ENCODE assay signal across 11 mouse cellular contexts in the genomic region with DNA sequence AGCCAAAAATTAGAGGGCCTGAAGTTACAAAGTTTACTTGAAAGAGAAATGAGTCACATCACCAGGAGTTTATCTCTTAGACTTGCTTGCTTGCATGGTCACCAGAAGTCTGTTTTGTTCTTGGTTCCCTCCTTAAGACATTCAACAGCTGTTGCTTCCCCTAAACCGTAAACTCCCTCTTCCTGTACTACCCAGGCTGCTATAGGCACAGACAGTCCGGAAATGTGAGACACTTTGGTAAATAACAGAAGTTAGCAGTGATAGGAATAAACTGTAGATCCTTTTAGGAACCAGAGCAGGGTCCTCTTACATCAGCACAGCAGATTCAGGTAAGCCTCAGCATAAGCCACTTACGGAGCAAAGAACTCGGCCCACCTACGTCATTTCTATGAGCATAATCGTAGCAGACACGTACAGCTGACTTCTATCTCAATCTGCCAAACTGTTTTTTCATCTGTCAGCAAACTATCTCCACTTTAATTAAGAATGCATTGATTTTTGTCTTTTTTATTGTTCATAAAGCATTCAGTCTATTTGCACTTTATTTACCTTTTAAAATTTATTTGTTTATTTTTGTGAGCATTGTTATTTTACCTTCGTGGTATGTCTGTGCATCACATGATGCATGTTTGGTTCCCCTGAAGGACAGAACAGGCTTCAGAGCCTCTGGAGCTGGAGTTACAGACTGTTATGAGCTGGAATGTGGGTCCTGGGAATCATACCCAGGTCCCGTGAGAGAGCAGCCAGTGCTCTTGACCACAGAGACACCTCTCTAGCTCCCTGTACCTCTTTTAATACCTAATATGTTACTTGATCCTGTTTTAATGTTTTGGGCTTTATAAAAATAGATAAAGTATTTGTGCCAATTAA. TPM values are rescaled to one million over a fixed set of nuclear protein-coding genes. Genes with fewer than 3 reads are reported as not detected.
DNase-seq lines count a peak whose midpoint lies in the region; ATAC-seq and TF ChIP-seq lines count a peak whose summit lies in the region.
"Had no signal": no experiment of that assay in that cellular context is flagged by ENCODE, and none has a peak within 500 bp of the region (broad histone marks: within the 10 kb centered on the region; RNA-seq: fewer than 3 reads in every experiment).

No protein-coding gene starts in this region.

- H3K9ac ChIP-seq in kidney, postnatal 0 days (ENCODE audit: low read depth, low read length): no peak overlapping the region
- H3K9ac ChIP-seq in liver, embryonic 11.5 days (ENCODE audit: low read depth, low read length): no peak overlapping the region
- H3K9ac ChIP-seq: forebrain, embryonic 13.5 days; neural tube, embryonic 13.5 days had no signal

- DNase-seq in kidney, postnatal 0 days (ENCODE audit: low spot score): peak; percentile 92
- no peak for DNase-seq in kidney, adult 18-20 months
- no peak for DNase-seq in liver, embryonic 11.5 days (ENCODE audit: low spot score)
- DNase-seq in ovary, postnatal 36 days (ENCODE audit: low spot score): no peak
- DNase-seq in spleen, postnatal 4 days (ENCODE audit: low spot score in 2 of 2): no peak
- DNase-seq in cerebellum, adult 9-10 months: no peak
- DNase-seq: adrenal gland, adult 2 months had no signal

- no peaks in the 10 kb centered on the region for H3K9me3 ChIP-seq in kidney, postnatal 0 days (replicated peaks; ENCODE audit: low read length)
- H3K9me3 ChIP-seq in liver, embryonic 11.5 days (ENCODE audit: control insufficient read depth, low read length): no peaks in the 10 kb centered on the region
- H3K9me3 ChIP-seq: neural tube, embryonic 13.5 days had no signal

- H3K4me3 ChIP-seq in kidney, postnatal 0 days (replicated peaks; ENCODE audit: low read depth, low read length): no peak overlapping the region
- no peak overlapping the region for H3K4me3 ChIP-seq in liver, embryonic 11.5 days (ENCODE audit: low read depth, low read length)
- H3K4me3 ChIP-seq: forebrain, embryonic 13.5 days; neural tube, embryonic 13.5 days had no signal

- no peaks in the 10 kb centered on the region for H3K27me3 ChIP-seq in kidney, postnatal 0 days (ENCODE audit: insufficient read depth, low read length)
- H3K27me3 ChIP-seq in liver, embryonic 11.5 days (replicated peaks; ENCODE audit: control insufficient read depth, insufficient read depth, low read length): no peaks in the 10 kb centered on the region
- H3K27me3 ChIP-seq: forebrain, embryonic 13.5 days; neural tube, embryonic 13.5 days had no signal

- H3K27ac ChIP-seq in kidney, postnatal 0 days: peak overlapping the region; percentile 73; the same call in 1 of the 2 replicates
- H3K27ac ChIP-seq in liver, embryonic 11.5 days (ENCODE audit: low read depth, low read length): no peak overlapping the region; the same call in 1 of the 2 replicates
- H3K27ac ChIP-seq: forebrain, embryonic 13.5 days; neural tube, embryonic 13.5 days had no signal

- WGBS in kidney, postnatal 0 days: 28% methylated on average over 9 of the region's 9 CpGs
- WGBS in liver, embryonic 11.5 days: 44% methylated on average over 9 of the region's 9 CpGs

- TF ChIP-seq CTCF in kidney, postnatal 0 days (IDR thresholded peaks at IDR 0.05; ENCODE audit: low read depth): no peak

- peak overlapping the region; percentile 30; the same call in 1 of the 2 replicates for H3K4me2 ChIP-seq in kidney, postnatal 0 days (ENCODE audit: low read length)
- H3K4me2 ChIP-seq in liver, embryonic 11.5 days: peak overlapping the region; percentile 22; the same call in 1 of the 2 replicates
- H3K4me2 ChIP-seq: forebrain, embryonic 13.5 days; neural tube, embryonic 13.5 days had no signal

- no peaks in the 10 kb centered on the region for H3K36me3 ChIP-seq in kidney, postnatal 0 days (ENCODE audit: insufficient read depth, low read length)
- H3K36me3 ChIP-seq in liver, embryonic 11.5 days (ENCODE audit: control insufficient read depth, insufficient read depth, low read length): no peaks in the 10 kb centered on the region
- H3K36me3 ChIP-seq: neural tube, embryonic 13.5 days had no signal

- peak; percentile 66; the same call in 1 of the 2 replicates for ATAC-seq in kidney, postnatal 0 days (replicated peaks; ENCODE audit: low FRiP score, low read depth)
- peak; percentile 98 for ATAC-seq in common myeloid progenitor, adult 5-6 weeks (replicated peaks; ENCODE audit: low read depth, poor library complexity, severe bottlenecking)
- peak; percentile 63; the same call in 1 of the 2 replicates for ATAC-seq in liver, embryonic 11.5 days (replicated peaks; ENCODE audit: low FRiP score)
- peak; percentile 19; the same call in 1 of the 2 replicates for ATAC-seq in neutrophil, adult 5-6 weeks (ENCODE audit: extremely low read depth, insufficient number of reproducible peaks, low FRiP score, poor library complexity, severe bottlenecking)
- ATAC-seq: forebrain, embryonic 13.5 days had no signal

- H3K4me1 ChIP-seq in kidney, postnatal 0 days (replicated peaks; ENCODE audit: insufficient read depth, low read length): no peaks in the 10 kb centered on the region
- H3K4me1 ChIP-seq in liver, embryonic 11.5 days (replicated peaks; ENCODE audit: control insufficient read depth, insufficient read depth, low read length): no peaks in the 10 kb centered on the region
- H3K4me1 ChIP-seq: forebrain, embryonic 13.5 days; neural tube, embryonic 13.5 days had no signal

RNA-seq across cellular contexts. Expression of a gene that starts 58.9 kb away (rescaled TPM):
- polyA plus RNA-seq in kidney, postnatal 0 days (2015; fragmentation: Nextera tagmentation; extraction: Ambion mirVana): 70.3 and 73.0 TPM in 2 replicates
- total RNA-seq in common myeloid progenitor, adult 5-6 weeks (2017): 0.23 TPM in 1 of 2 replicates, not detected in the other
- polyA plus RNA-seq in liver, embryonic 11.5 days (2014; fragmentation: Nextera tagmentation; extraction: Ambion mirVana): 24.6 and 25.7 TPM in 2 replicates
- total RNA-seq in neutrophil, adult 5-6 weeks (2017): not detected in 2 replicates

Comparison
In these comparisons a context has a peak if more than half of its experiments do, and no peak if none do; other contexts are left out.
1. ATAC-seq: peak in every context shown above with its lines; median percentile 98 in common myeloid progenitor, adult 5-6 weeks; 66 in kidney, postnatal 0 days; 63 in liver, embryonic 11.5 days; 19 in neutrophil, adult 5-6 weeks.